Mouse (Mus musculus) liver, embryonic 14.5 days (tissue): ENCODE data around the gene Pabpn1. TPM values are rescaled to one million over a fixed set of nuclear protein-coding genes. Genes with fewer than 3 reads are reported as not detected.

ENCODE experiments used
- ATAC-seq: fragments of 200-750 bp; cut with Nextera tagmentation; 2 replicates; pipeline ENCODE4 v1.8.0; 2017; ENCODE audit warnings: moderate number of reproducible peaks, mild to moderate bottlenecking, moderate library complexity; ENCODE audit not compliant: insufficient read depth
- DNase-seq, 3 experiments: peaks; one replicate each; pipeline ENCODE4 v3.0.0-alpha.2; 2012 to 2013; ENCODE audit warnings: low read depth in 3 of 3, low spot score in 3 of 3
- H3K27ac ChIP-seq: fragments of 300-500 bp; sonication (generic); 2 replicates; pipeline ENCODE4 v1.5.1; 2014; ENCODE audit warnings: moderate library complexity, mild to moderate bottlenecking, control low read depth, inconsistent platforms
- H3K27me3 ChIP-seq: fragments of 300-500 bp; sonication (generic); 2 replicates; pipeline ENCODE4 v1.6.1; 2014; ENCODE audit warnings: mild to moderate bottlenecking, low read length, moderate library complexity; ENCODE audit not compliant: control insufficient read depth, insufficient read depth
- H3K36me3 ChIP-seq: fragments of 300-500 bp; sonication (generic); replicated peaks from 2 replicates; pipeline ENCODE4 v1.6.1; 2014; ENCODE audit warnings: low read depth; ENCODE audit not compliant: control insufficient read depth, insufficient read depth
- H3K4me1 ChIP-seq, 2 experiments: fragments of 200-500 bp in 1 of 2; fragments of 300-500 bp in 1 of 2; sonication (generic) in 1 of 2; replicated peaks; 2 replicates each; pipeline ENCODE4 v1.6.1; 2012 to 2014; ENCODE audit warnings: antibody characterized with exemption in 1 of 2, inconsistent platforms in 1 of 2, low read length in 1 of 2; ENCODE audit not compliant: control insufficient read depth in 2 of 2, insufficient read depth in 2 of 2
- H3K4me2 ChIP-seq: fragments of 300-500 bp; sonication (generic); 2 replicates; pipeline ENCODE4 v1.6.1; 2014; ENCODE audit warnings: low read depth, mild to moderate bottlenecking, control low read depth, moderate library complexity
- H3K4me3 ChIP-seq, 2 experiments: fragments of 200-500 bp in 1 of 2; fragments of 300-500 bp in 1 of 2; sonication (generic) in 1 of 2; 2 replicates each; pipeline ENCODE4 v1.5.1; 2012 to 2014; ENCODE audit warnings: low read depth in 2 of 2, low read length in 2 of 2, mild to moderate bottlenecking in 2 of 2, control low read depth in 1 of 2, inconsistent platforms in 1 of 2, moderate library complexity in 1 of 2; ENCODE audit not compliant: insufficient read depth in 1 of 2
- H3K9ac ChIP-seq: fragments of 300-500 bp; sonication (generic); replicated peaks from 2 replicates; pipeline ENCODE4 v1.6.1; 2014; ENCODE audit warnings: mild to moderate bottlenecking, control low read depth, moderate library complexity
- H3K9me3 ChIP-seq: fragments of 300-500 bp; sonication (generic); 2 replicates; pipeline ENCODE4 v1.6.1; 2016; ENCODE audit warnings: low read length, mixed read lengths; ENCODE audit not compliant: control insufficient read depth
- CTCF ChIP-seq: IDR thresholded peaks from 2 replicates; pipeline ENCODE4 v1.5.1; 2016; ENCODE audit warnings: antibody characterized with exemption, low read depth, control low read depth
- EP300 ChIP-seq: IDR thresholded peaks from 2 replicates; pipeline ENCODE4 v1.6.1; 2016; ENCODE audit warnings: antibody characterized with exemption, low read depth
- WGBS: fragments of 180-500 bp; shearing (Covaris S2); extraction: QIAGEN DNeasy Blood & Tissue Kit; methylation state at CpG from one replicate; pipeline ENCODE4 v1.1.7; 2014; ENCODE audit not compliant: insufficient replicate concordance; 5-methylcytosine and 5-hydroxymethylcytosine counted together
- polyA plus RNA-seq, 2 experiments: library from polyadenylated mRNA; depleted of rRNA in 1 of 2; stranded (reverse) in 1 of 2; unstranded in 1 of 2; fragments of >200 nt; fragmentation: Nextera tagmentation in 1 of 2; extraction: Ambion mirVana in 1 of 2; gene quantifications; 2 replicates each; pipeline versions ENCODE4 v1.2.1 to v1.2.3; 2012 to 2014

Pabpn1 gene
- polyA plus RNA-seq, 2 experiments: 47.1 to 110 TPM

- Histone ChIP-seq H3K4me1 (no peaks in the 10 kb centered on the region), H3K4me2 (no peak overlapping the region), H3K9me3 (no peaks in the 10 kb centered on the region), H3K36me3 (no peaks in the 10 kb centered on the region), H3K27ac (no peak overlapping the region), H3K27me3 (no peaks in the 10 kb centered on the region), H3K9ac (no peak overlapping the region), H3K4me3 (no peak overlapping the region)
- DNase-seq (no peak), ATAC-seq (no peak)
- TF ChIP-seq CTCF (no peak), EP300 (no peak)
- WGBS: 61% methylated on average over 4 of the region's 4 CpGs
These were observed 11.3 kb downstream of the Pabpn1 start for GRCm38 (mm10) chr14:54903641-54904040.

GRCm38 (mm10) chr14:54908682-54909081 lies 16.4 kb downstream of the Pabpn1 start:
- DNase-seq: no peak

GRCm38 (mm10) chr14:54912109-54912850 lies 20.0 kb downstream of the Pabpn1 start:
- no peaks in the 10 kb centered on the region for H3K9me3 ChIP-seq
- no peaks in the 10 kb centered on the region for H3K4me1 ChIP-seq
- peaks cover 40% of the 10 kb centered on the region for H3K27me3 ChIP-seq
- peak overlapping the region; percentile 58 for H3K4me2 ChIP-seq
- peak overlapping the region; percentile 35 to 55 for H3K4me3 ChIP-seq
- no peak for DNase-seq
- TF ChIP-seq CTCF: no peak
- H3K9ac ChIP-seq: 0 out of 2 replicates have a peak overlapping the region, but pooled peaks have one; percentile 15
- no peaks in the 10 kb centered on the region for H3K36me3 ChIP-seq
- no peak overlapping the region for H3K27ac ChIP-seq
- 5% methylated on average over 66 of the region's 69 CpGs for whole genome bisulfite sequencing
- no peak for ATAC-seq

More at GRCm38 (mm10) chr14:54908682-54909081, 16.4 kb downstream of the Pabpn1 start:
- Histone ChIP-seq H3K27me3 (peaks cover 29% of the 10 kb centered on the region), H3K9me3 (no peaks in the 10 kb centered on the region), H3K4me1 (no peaks in the 10 kb centered on the region), H3K4me3 (no peak overlapping the region), H3K36me3 (no peaks in the 10 kb centered on the region), H3K27ac (no peak overlapping the region), H3K9ac (no peak overlapping the region), H3K4me2 (no peak overlapping the region)
- TF ChIP-seq CTCF (no peak), EP300 (no peak)
- WGBS: 44% methylated on average over 7 of the region's 7 CpGs
- no peak for ATAC-seq

- WGBS: under 1% methylated on average over 28 of the region's 28 CpGs
These were observed 20.6 kb downstream of the Pabpn1 start, which contains the start of gene Slc22a17 for GRCm38 (mm10) chr14:54912886-54913285. Gene Slc22a17, minus strand, starts transcription at chr14:54913132.

GRCm38 (mm10) chr14:54913343-54913742 lies 21.0 kb downstream of the Pabpn1 start:
- H3K36me3 ChIP-seq: no peaks in the 10 kb centered on the region
- H3K9me3 ChIP-seq: no peaks in the 10 kb centered on the region
- no peaks in the 10 kb centered on the region for H3K4me1 ChIP-seq
- peak overlapping the region; percentile 18 to 55; a peak in 3 of 4 replicates for H3K4me3 ChIP-seq
- peak overlapping the region; percentile 58 for H3K4me2 ChIP-seq
- ATAC-seq: no peak
- no peak overlapping the region for H3K27ac ChIP-seq
- H3K27me3 ChIP-seq: peaks cover 40% of the 10 kb centered on the region
- DNase-seq: no peak
- WGBS: 21% methylated on average over 10 of the region's 10 CpGs
- no peak overlapping the region for H3K9ac ChIP-seq
- no peak for TF ChIP-seq CTCF
- TF ChIP-seq EP300: no peak

More at GRCm38 (mm10) chr14:54912886-54913285, 20.6 kb downstream of the Pabpn1 start, which contains the start of gene Slc22a17:
- ATAC-seq (no peak), DNase-seq (no peak)
- no peak within 1 kb of the TSS for H3K27ac ChIP-seq
- H3K27me3 ChIP-seq: peaks cover 40% of the 10 kb centered on the region
- peak within 1 kb of the TSS; percentile 35 to 55 for H3K4me3 ChIP-seq
- H3K4me2 ChIP-seq: peak within 1 kb of the TSS; percentile 58
- H3K9me3 ChIP-seq: no peaks in the 10 kb centered on the region
- TF ChIP-seq CTCF (no peak), EP300 (no peak)
- no peaks in the 10 kb centered on the region for H3K36me3 ChIP-seq
- H3K4me1 ChIP-seq: no peaks in the 10 kb centered on the region
- 0 out of 2 replicates have a peak within 1 kb of the TSS, but pooled peaks have one; percentile 15 for H3K9ac ChIP-seq
